Mouse (Mus musculus) heart, postnatal 0 days (tissue): ENCODE results near the gene Nup155.
"Not testable (repeated sequence)": the region's sequence is repeated elsewhere in the genome, so short reads cannot be mapped to it uniquely, and the experiment has no call there.

ENCODE experiments used
- CTCF ChIP-seq: IDR thresholded peaks from 2 replicates; pipeline ENCODE4 v1.5.1; 2016; ENCODE audit warnings: antibody characterized with exemption, control low read depth, low read depth
- EP300 ChIP-seq: IDR thresholded peaks from 2 replicates; pipeline ENCODE4 v1.6.1; 2016; ENCODE audit warnings: antibody characterized with exemption, low read depth

DNA sequence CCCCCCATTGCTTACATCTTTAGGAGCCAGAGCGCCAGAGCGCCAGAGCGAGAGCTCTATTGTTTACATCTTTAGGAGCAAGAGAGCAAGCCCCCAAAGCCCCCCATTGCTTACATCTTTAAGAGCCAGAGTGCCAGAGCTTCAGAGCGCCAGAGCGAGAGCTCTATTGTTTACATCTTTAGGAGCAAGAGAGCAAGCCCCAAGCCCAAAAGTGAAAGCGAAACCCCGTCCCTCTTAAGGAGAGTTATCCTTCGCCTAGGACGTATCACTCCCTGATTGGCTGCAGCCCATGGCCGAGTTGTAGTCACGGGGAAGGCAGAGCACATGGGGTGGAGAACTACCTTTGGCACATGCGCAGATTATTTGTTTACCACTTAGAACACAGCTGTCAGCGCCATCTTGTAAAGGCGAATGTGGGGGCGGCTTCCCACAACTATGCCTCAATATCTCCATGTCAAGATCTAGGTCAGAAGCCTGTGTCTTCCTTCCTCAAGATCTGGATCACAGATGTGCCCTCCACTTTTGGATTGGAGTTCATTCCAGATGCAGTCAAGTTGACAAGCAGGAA, 7.0 kb upstream of the Nup155 start:
- not testable (repeated sequence) for TF ChIP-seq CTCF, EP300
